Mouse (Mus musculus) heart, postnatal 0 days (tissue): ENCODE data around the gene Nrg3. TPM values are rescaled to one million over a fixed set of nuclear protein-coding genes. Genes with fewer than 3 reads are reported as not detected.

Experiments used
- ATAC-seq: fragments of 200-750 bp; cut with Nextera tagmentation; 2 replicates; pipeline ENCODE4 v1.8.0; 2017; ENCODE audit warnings: low read depth, moderate number of reproducible peaks, moderate library complexity; ENCODE audit not compliant: insufficient read depth
- DNase-seq: peaks from one replicate; pipeline ENCODE4 v3.0.0-alpha.2; 2016; ENCODE audit warnings: low spot score
- H3K27ac ChIP-seq: fragments of 300-500 bp; sonication (generic); 2 replicates; pipeline ENCODE4 v1.5.1; 2014; ENCODE audit warnings: low read depth, mild to moderate bottlenecking
- H3K27me3 ChIP-seq: fragments of 300-500 bp; sonication (generic); 2 replicates; pipeline ENCODE4 v1.6.1; 2014; ENCODE audit warnings: low read length, mixed read lengths; ENCODE audit not compliant: control insufficient read depth, insufficient read depth
- H3K36me3 ChIP-seq: fragments of 300-500 bp; sonication (generic); replicated peaks from 2 replicates; pipeline ENCODE4 v1.6.1; 2014; ENCODE audit warnings: low read length, mixed read lengths; ENCODE audit not compliant: control insufficient read depth, insufficient read depth
- H3K4me1 ChIP-seq: fragments of 300-500 bp; sonication (generic); 2 replicates; pipeline ENCODE4 v1.6.1; 2014; ENCODE audit warnings: antibody characterized with exemption; ENCODE audit not compliant: control insufficient read depth, insufficient read depth
- H3K4me2 ChIP-seq: fragments of 300-500 bp; sonication (generic); 2 replicates; pipeline ENCODE4 v1.6.1; 2014; ENCODE audit warnings: low read depth, mild to moderate bottlenecking, low read length, moderate library complexity
- H3K4me3 ChIP-seq: fragments of 300-500 bp; sonication (generic); 2 replicates; pipeline ENCODE4 v1.5.1; 2014; ENCODE audit warnings: low read depth, low read length
- H3K9ac ChIP-seq: fragments of 300-500 bp; sonication (generic); replicated peaks from 2 replicates; pipeline ENCODE4 v1.6.1; 2014; ENCODE audit warnings: low read depth, low read length, mixed read lengths
- H3K9me3 ChIP-seq: fragments of 300-500 bp; sonication (generic); replicated peaks from 2 replicates; pipeline ENCODE4 v1.6.1; 2016; ENCODE audit warnings: low read length; ENCODE audit not compliant: control insufficient read depth
- CTCF ChIP-seq: IDR thresholded peaks from 2 replicates; pipeline ENCODE4 v1.5.1; 2016; ENCODE audit warnings: antibody characterized with exemption, control low read depth, low read depth
- EP300 ChIP-seq: IDR thresholded peaks from 2 replicates; pipeline ENCODE4 v1.6.1; 2016; ENCODE audit warnings: antibody characterized with exemption, low read depth
- WGBS: fragments of 180-500 bp; shearing (Covaris S2); extraction: QIAGEN DNeasy Blood & Tissue Kit; methylation state at CpG from one replicate; pipeline ENCODE4 v1.1.7; 2014; 5-methylcytosine and 5-hydroxymethylcytosine counted together
- polyA plus RNA-seq: library from polyadenylated mRNA; unstranded; fragments of >200 nt; fragmentation: Nextera tagmentation; extraction: Ambion mirVana; gene quantifications from 2 replicates; pipeline ENCODE4 v1.2.1, GENCODE M21; 2015
- total RNA-seq: library from RNA; depleted of rRNA; stranded (reverse); fragments of >200 nt; gene quantifications from 2 replicates; pipeline ENCODE4 v1.2.3, GENCODE M21; 2014; ENCODE audit warnings: low replicate concordance

The Nrg3 gene
- total and polyA plus RNA-seq, 2 experiments from 2014 or later = not detected

GRCm38 (mm10) chr14:39445501-39445900, 27.4 kb downstream of the Nrg3 start:
- no peak for TF ChIP-seq EP300
- TF ChIP-seq CTCF = no peak
- H3K4me1 ChIP-seq = no peaks in the 10 kb centered on the region
- H3K4me3 ChIP-seq = no peak overlapping the region
- H3K27me3 ChIP-seq = no peaks in the 10 kb centered on the region
- no peaks in the 10 kb centered on the region for H3K36me3 ChIP-seq
- H3K4me2 ChIP-seq = no peak overlapping the region
- no peaks in the 10 kb centered on the region for H3K9me3 ChIP-seq
- no peak for ATAC-seq
- H3K9ac ChIP-seq = no peak overlapping the region
- no peak overlapping the region for H3K27ac ChIP-seq
- no peak for DNase-seq
- WGBS = 54% methylated on average over 1 of the region's 1 CpGs

GRCm38 (mm10) chr14:39428503-39428902, 44.4 kb downstream of the Nrg3 start:
- ATAC-seq = no peak

GRCm38 (mm10) chr14:39421874-39422273, 51.0 kb downstream of the Nrg3 start:
- H3K27me3 ChIP-seq = no peaks in the 10 kb centered on the region
- H3K9me3 ChIP-seq = no peaks in the 10 kb centered on the region
- ATAC-seq (no peak), DNase-seq (no peak)
- H3K9ac ChIP-seq = no peak overlapping the region
- H3K36me3 ChIP-seq = no peaks in the 10 kb centered on the region
- 58% methylated on average over 1 of the region's 1 CpGs for WGBS
- no peak overlapping the region for H3K27ac ChIP-seq
- H3K4me1 ChIP-seq = no peaks in the 10 kb centered on the region
- TF ChIP-seq EP300 = no peak
- H3K4me3 ChIP-seq = no peak overlapping the region
- H3K4me2 ChIP-seq = no peak overlapping the region

More at GRCm38 (mm10) chr14:39428503-39428902, 44.4 kb downstream of the Nrg3 start:
- H3K4me1 ChIP-seq = no peaks in the 10 kb centered on the region
- H3K27me3 ChIP-seq = no peaks in the 10 kb centered on the region
- H3K9ac ChIP-seq = no peak overlapping the region
- 70% methylated on average over 5 of the region's 5 CpGs for WGBS
- no peaks in the 10 kb centered on the region for H3K9me3 ChIP-seq
- no peak for DNase-seq
- no peak overlapping the region for H3K27ac ChIP-seq
- no peak for TF ChIP-seq EP300
- TF ChIP-seq CTCF = no peak
- no peak overlapping the region for H3K4me2 ChIP-seq
- no peaks in the 10 kb centered on the region for H3K36me3 ChIP-seq
- no peak overlapping the region for H3K4me3 ChIP-seq

- no peak overlapping the region for H3K27ac ChIP-seq
- H3K4me2 ChIP-seq = no peak overlapping the region
- no peak overlapping the region for H3K4me3 ChIP-seq
- H3K9me3 ChIP-seq = no peaks in the 10 kb centered on the region
- no peaks in the 10 kb centered on the region for H3K36me3 ChIP-seq
- no peaks in the 10 kb centered on the region for H3K27me3 ChIP-seq
- H3K4me1 ChIP-seq = no peaks in the 10 kb centered on the region
- no peak for DNase-seq
- ATAC-seq = no peak
- no peak overlapping the region for H3K9ac ChIP-seq
- TF ChIP-seq CTCF (no peak), EP300 (no peak)
- WGBS = 69% methylated on average over 9 of the region's 9 CpGs
Measured at GRCm38 (mm10) chr14:39413270-39413669, 59.6 kb downstream of the Nrg3 start.

- no peak for ATAC-seq
- Histone ChIP-seq H3K4me3 (no peak overlapping the region), H3K9me3 (no peaks in the 10 kb centered on the region), H3K27ac (no peak overlapping the region), H3K4me2 (no peak overlapping the region), H3K9ac (no peak overlapping the region), H3K36me3 (no peaks in the 10 kb centered on the region), H3K4me1 (no peaks in the 10 kb centered on the region), H3K27me3 (no peaks in the 10 kb centered on the region)
- no peak for TF ChIP-seq CTCF
- no peak for TF ChIP-seq EP300
- no peak for DNase-seq
Measured at GRCm38 (mm10) chr14:39386845-39387244, 86.0 kb downstream of the Nrg3 start.

GRCm38 (mm10) chr14:39381321-39381720, 91.6 kb downstream of the Nrg3 start:
- Histone ChIP-seq H3K4me1 (no peaks in the 10 kb centered on the region), H3K27me3 (no peaks in the 10 kb centered on the region), H3K9me3 (no peaks in the 10 kb centered on the region), H3K36me3 (no peaks in the 10 kb centered on the region), H3K4me3 (no peak overlapping the region), H3K4me2 (no peak overlapping the region), H3K9ac (no peak overlapping the region), H3K27ac (no peak overlapping the region)
- DNase-seq = no peak
- no peak for ATAC-seq
- TF ChIP-seq CTCF (no peak), EP300 (no peak)
